Comparison of ENCODE assay signal across 8 mouse cellular contexts in genomic region chr6:120294056-120294784, GRCm38 (mm10). TPM values are rescaled to one million over a fixed set of nuclear protein-coding genes. Genes with fewer than 3 reads are reported as not detected.
DNase-seq lines count a peak whose midpoint lies in the region; ATAC-seq and TF ChIP-seq lines count a peak whose summit lies in the region.

Gene D330020A13Rik (plus strand): TSS chr6:120294364.
Gene B4galnt3 (minus strand): TSS chr6:120294559.

- no peaks in the 10 kb centered on the region for H3K36me3 ChIP-seq in hindbrain, embryonic 10.5 days
- H3K36me3 ChIP-seq in lung, embryonic 14.5 days (ENCODE audit: insufficient read depth) = no peaks in the 10 kb centered on the region

- peak; percentile 8 for DNase-seq in urinary bladder, postnatal 25 days (ENCODE audit: low spot score)
- no peak for DNase-seq in urinary bladder, postnatal 4 days (ENCODE audit: low spot score in 2 of 2)
- peak; percentile 61 for DNase-seq in embryo, embryonic 9.5 days (ENCODE audit: extremely low spot score)
- DNase-seq in hindbrain, embryonic 10.5 days (ENCODE audit: low spot score) = peak; percentile 66
- peak; percentile 37 for DNase-seq in layer of hippocampus, adult 9-11 months
- DNase-seq in lung, embryonic 14.5 days = peak; percentile 64
- peak; percentile 17 for DNase-seq in retina, postnatal 7 days (ENCODE audit: low read depth, low spot score)
- no peak for DNase-seq in c-Kit-positive CD71-positive TER-119-positive erythroid progenitor cells, embryonic 14.5 days (ENCODE audit: low spot score)

- H3K4me2 ChIP-seq in lung, embryonic 14.5 days = peak within 1 kb of the TSS; percentile 98

- WGBS in hindbrain, embryonic 10.5 days = under 1% methylated on average over 79 of the region's 79 CpGs
- under 1% methylated on average over 79 of the region's 79 CpGs for WGBS in lung, embryonic 14.5 days

- peak within 1 kb of the TSS; percentile 81 for H3K27ac ChIP-seq in hindbrain, embryonic 10.5 days
- H3K27ac ChIP-seq in lung, embryonic 14.5 days (ENCODE audit: low read depth) = peak within 1 kb of the TSS; percentile 54; the same call in 1 of the 2 replicates

- peaks cover 47% of the 10 kb centered on the region for H3K27me3 ChIP-seq in hindbrain, embryonic 10.5 days (ENCODE audit: insufficient read depth, poor library complexity, severe bottlenecking)
- H3K27me3 ChIP-seq in lung, embryonic 14.5 days (ENCODE audit: insufficient read depth, low read length) = peaks cover 20% of the 10 kb centered on the region

- no peaks in the 10 kb centered on the region for H3K9me3 ChIP-seq in hindbrain, embryonic 10.5 days
- H3K9me3 ChIP-seq in lung, embryonic 14.5 days (ENCODE audit: low read depth, low read length) = no peaks in the 10 kb centered on the region

- no peak for TF ChIP-seq CTCF in lung, embryonic 14.5 days (IDR thresholded peaks at IDR 0.05; ENCODE audit: low read depth)

- peaks cover 15% of the 10 kb centered on the region for H3K4me1 ChIP-seq in hindbrain, embryonic 10.5 days (replicated peaks)
- H3K4me1 ChIP-seq in lung, embryonic 14.5 days (ENCODE audit: insufficient read depth) = no peaks in the 10 kb centered on the region

- peak within 1 kb of the TSS; percentile 79 for H3K4me3 ChIP-seq in hindbrain, embryonic 10.5 days
- H3K4me3 ChIP-seq in lung, embryonic 14.5 days (ENCODE audit: low read depth, low read length) = peak within 1 kb of the TSS; percentile 57

- peak; percentile 81 for ATAC-seq in lung, embryonic 14.5 days (ENCODE audit: insufficient read depth)

- peak within 1 kb of the TSS; percentile 52 for H3K9ac ChIP-seq in lung, embryonic 14.5 days

RNA-seq across cellular contexts. Expression of gene D330020A13Rik, which starts in this region (rescaled TPM):
- not detected in 2 replicates for polyA plus RNA-seq in hindbrain, embryonic 10.5 days (2016; fragmentation: Nextera tagmentation; extraction: Ambion mirVana)
- polyA plus RNA-seq in lung, embryonic 14.5 days (2014; fragmentation: Nextera tagmentation; extraction: Ambion mirVana) = not detected in 2 replicates

RNA-seq across cellular contexts. Expression of gene B4galnt3, which starts in this region (rescaled TPM):
- polyA plus RNA-seq in hindbrain, embryonic 10.5 days (2016; fragmentation: Nextera tagmentation; extraction: Ambion mirVana) = 0.18 and 0.26 TPM in 2 replicates
- polyA plus RNA-seq in lung, embryonic 14.5 days (2014; fragmentation: Nextera tagmentation; extraction: Ambion mirVana) = 0.08 and 0.09 TPM in 2 replicates

Comparison
In these comparisons a context has a peak if more than half of its experiments do, and no peak if none do; other contexts are left out.
1. DNase-seq: peak in urinary bladder, postnatal 25 days (single experiment), embryo, embryonic 9.5 days (single experiment), layer of hippocampus, adult 9-11 months (single experiment) and retina, postnatal 7 days (single experiment); none in urinary bladder, postnatal 4 days (0 of 2) and c-Kit-positive CD71-positive TER-119-positive erythroid progenitor cells, embryonic 14.5 days (single experiment).
2. Peak in DNase-seq, H3K4me3 ChIP-seq and H3K27ac ChIP-seq in hindbrain, embryonic 10.5 days; RNA of the genes that start here not detected or under 1 TPM.
3. Peak in DNase-seq, ATAC-seq, H3K4me3 ChIP-seq, H3K27ac ChIP-seq, H3K9ac ChIP-seq and H3K4me2 ChIP-seq in lung, embryonic 14.5 days; RNA of the genes that start here not detected or under 1 TPM.